Mouse (Mus musculus): Measurements from ENCODE around the gene Kat6b. TPM values are rescaled to one million over a fixed set of nuclear protein-coding genes. Genes with fewer than 3 reads are reported as not detected.

Kat6b gene
- polyA plus RNA-seq (2012; rRNA removed) = 1.4 and 1.5 TPM in 2 replicates

GRCm38 (mm10) chr14:21481231-21481630 is at the start of gene Kat6b:
TSS of gene Kat6b (plus strand) at chr14:21481434.

GRCm38 (mm10) chr14:21714486-21714885 is 233.3 kb downstream of the Kat6b start, which contains the start of gene Dupd1:
TSS of gene Dupd1 (minus strand) at chr14:21714576.

Other genes with a start within 250 kb of the Kat6b start
- not detected in 2 replicates for gene Dupd1, start 233.1 kb downstream of the Kat6b start, polyA plus RNA-seq (2012; rRNA removed)